Mouse (Mus musculus) heart, adult 2 months (tissue): Measurements from ENCODE around the gene Ifitm10.

Source experiments
- CTCF ChIP-seq: fragments of 200-600 bp; IDR thresholded peaks from 2 replicates; pipeline ENCODE4 v1.8.1; 2022; ENCODE audit warnings: antibody characterized with exemption, mild to moderate bottlenecking, moderate library complexity
- POLR2A ChIP-seq: fragments of 200-500 bp; IDR thresholded peaks from 2 replicates; pipeline ENCODE4 v1.6.1; 2011; ENCODE audit warnings: mild to moderate bottlenecking, low read depth, low read length, control low read depth; ENCODE audit not compliant: insufficient read depth

GRCm38 (mm10) chr7:142371768-142372661, 1.5 kb downstream of the Ifitm10 start:
- TF ChIP-seq CTCF = no peak
- TF ChIP-seq POLR2A = no peak
